ENCODE assay signal across 8 mouse cellular contexts in the genomic region with DNA sequence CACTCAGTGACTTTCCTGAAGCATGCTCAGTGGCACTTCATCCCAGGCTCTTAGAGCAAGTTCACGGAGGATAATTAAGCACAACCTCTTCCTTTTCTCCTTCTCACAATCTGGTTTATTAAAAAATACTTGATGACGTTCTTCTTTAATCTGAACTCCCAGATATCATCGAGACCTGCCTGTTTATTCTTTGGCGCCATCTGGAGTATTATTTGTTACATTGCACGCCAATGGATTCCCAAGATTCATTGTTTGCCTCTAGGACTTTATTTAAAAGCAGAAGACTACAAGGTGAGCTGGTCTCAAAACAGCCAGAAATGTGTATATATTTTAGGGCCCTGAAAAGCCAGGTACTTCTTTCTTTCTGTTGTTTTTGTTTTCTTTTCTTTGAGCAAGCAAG.
DNase-seq lines count a peak whose midpoint lies in the region; ATAC-seq lines count a peak whose summit lies in the region.

No protein-coding gene starts in this region.

- no peak for ATAC-seq in hindbrain, embryonic 14.5 days (ENCODE audit: low FRiP score)
- ATAC-seq in hindbrain, embryonic 12.5 days (ENCODE audit: low FRiP score): no peak
- ATAC-seq in CD4-positive, CD25-positive, alpha-beta regulatory T cell, adult 4 months: peak; percentile 79
- ATAC-seq in kidney, embryonic 14.5 days (ENCODE audit: low FRiP score, low TSS enrichment): no peak

- H3K36me3 ChIP-seq in hindbrain, embryonic 14.5 days (replicated peaks; ENCODE audit: control insufficient read depth, insufficient read depth): peaks cover 68% of the 10 kb centered on the region
- peaks cover 66% of the 10 kb centered on the region for H3K36me3 ChIP-seq in hindbrain, embryonic 12.5 days
- peaks cover 63% of the 10 kb centered on the region for H3K36me3 ChIP-seq in kidney, embryonic 14.5 days (ENCODE audit: control insufficient read depth, insufficient read depth, low read length)

- peaks cover 3% of the 10 kb centered on the region; the same call in 1 of the 2 replicates for H3K9me3 ChIP-seq in hindbrain, embryonic 14.5 days (ENCODE audit: control insufficient read depth, low read length)
- no peaks in the 10 kb centered on the region for H3K9me3 ChIP-seq in hindbrain, embryonic 12.5 days (replicated peaks)
- H3K9me3 ChIP-seq in kidney, embryonic 14.5 days (ENCODE audit: control insufficient read depth, low read length): no peaks in the 10 kb centered on the region

- no peak overlapping the region for H3K4me2 ChIP-seq in hindbrain, embryonic 14.5 days (replicated peaks)
- H3K4me2 ChIP-seq in hindbrain, embryonic 12.5 days (replicated peaks): no peak overlapping the region
- no peak overlapping the region for H3K4me2 ChIP-seq in kidney, embryonic 14.5 days (replicated peaks; ENCODE audit: low read depth, low read length)

- WGBS in hindbrain, embryonic 14.5 days: 60% methylated on average over 5 of the region's 5 CpGs
- 64% methylated on average over 5 of the region's 5 CpGs for WGBS in hindbrain, embryonic 12.5 days
- WGBS in kidney, embryonic 14.5 days: 67% methylated on average over 5 of the region's 5 CpGs

- no peaks in the 10 kb centered on the region for H3K27me3 ChIP-seq in hindbrain, embryonic 14.5 days (ENCODE audit: control insufficient read depth, insufficient read depth, low read length)
- H3K27me3 ChIP-seq in hindbrain, embryonic 12.5 days: no peaks in the 10 kb centered on the region
- H3K27me3 ChIP-seq in kidney, embryonic 14.5 days (ENCODE audit: control insufficient read depth, insufficient read depth, low read length): no peaks in the 10 kb centered on the region

- peak; percentile 45 for DNase-seq in hindbrain, embryonic 14.5 days (ENCODE audit: low spot score)
- DNase-seq in 3T3-L1 (ENCODE audit: low read depth, low spot score): peak; percentile 60
- peak; percentile 25 for DNase-seq in embryo, embryonic 11 days
- no peak for DNase-seq in ovary, adult 18-20 months (ENCODE audit: low spot score)
- DNase-seq in gastrocnemius, adult 8-10 months (ENCODE audit: low spot score in 2 of 2): no peak

- H3K4me3 ChIP-seq in hindbrain, embryonic 14.5 days (replicated peaks; ENCODE audit: low read length): no peak overlapping the region
- H3K4me3 ChIP-seq in hindbrain, embryonic 12.5 days: no peak overlapping the region
- H3K4me3 ChIP-seq in kidney, embryonic 14.5 days (ENCODE audit: low read length): no peak overlapping the region

- H3K9ac ChIP-seq in hindbrain, embryonic 14.5 days: no peak overlapping the region
- H3K9ac ChIP-seq in hindbrain, embryonic 12.5 days: no peak overlapping the region
- H3K9ac ChIP-seq in kidney, embryonic 14.5 days (ENCODE audit: low read depth, low read length): no peak overlapping the region

- no peak overlapping the region for H3K27ac ChIP-seq in hindbrain, embryonic 14.5 days
- H3K27ac ChIP-seq in hindbrain, embryonic 12.5 days: no peak overlapping the region
- H3K27ac ChIP-seq in kidney, embryonic 14.5 days (ENCODE audit: low read depth, low read length): no peak overlapping the region

- no peaks in the 10 kb centered on the region for H3K4me1 ChIP-seq in hindbrain, embryonic 14.5 days (replicated peaks; ENCODE audit: control insufficient read depth, insufficient read depth, low read length)
- H3K4me1 ChIP-seq in hindbrain, embryonic 12.5 days: no peaks in the 10 kb centered on the region
- H3K4me1 ChIP-seq in kidney, embryonic 14.5 days (ENCODE audit: control insufficient read depth, insufficient read depth, low read length): no peaks in the 10 kb centered on the region

Comparison
In these comparisons a context has a peak if more than half of its experiments do, and no peak if none do; other contexts are left out.
1. DNase-seq: peak in hindbrain, embryonic 14.5 days (single experiment), 3T3-L1 (single experiment) and embryo, embryonic 11 days (single experiment); none in ovary, adult 18-20 months (single experiment) and gastrocnemius, adult 8-10 months (0 of 2).